9 mouse cellular contexts compared by ENCODE assay signal in genomic region chr2:33365703-33366471, GRCm38 (mm10). TPM values are rescaled to one million over a fixed set of nuclear protein-coding genes. Genes with fewer than 3 reads are reported as not detected.
DNase-seq lines count a peak whose midpoint lies in the region; ATAC-seq and TF ChIP-seq lines count a peak whose summit lies in the region.
"Had no signal": no experiment of that assay in that cellular context is flagged by ENCODE, and none has a peak within 500 bp of the region (broad histone marks: within the 10 kb centered on the region; RNA-seq: fewer than 3 reads in every experiment).

No protein-coding gene starts in this region.

- DNase-seq in forebrain, embryonic 10.5 days (ENCODE audit: extremely low spot score, low spot score) = no peak
- DNase-seq in left cerebral cortex, postnatal 4 days = peak; percentile 61
- no peak for DNase-seq in left cerebral cortex, postnatal 14 days (ENCODE audit: low spot score in 2 of 2)
- DNase-seq in thymus, postnatal 36 days = no peak
- DNase-seq in left cerebral cortex, postnatal 36 days (ENCODE audit: low spot score in 2 of 2) = no peak

- H3K4me2 ChIP-seq in forebrain, embryonic 12.5 days = no peak overlapping the region
- H3K4me2 ChIP-seq in intestine, embryonic 15.5 days (replicated peaks) = peak overlapping the region; percentile 30
- H3K4me2 ChIP-seq: embryonic facial prominence, embryonic 15.5 days had no signal

- no peak for TF ChIP-seq POLR2A in small intestine, adult 2 months (IDR thresholded peaks at IDR 0.05; ENCODE audit: low read depth, low read length)

- no peaks in the 10 kb centered on the region for H3K9me3 ChIP-seq in forebrain, embryonic 12.5 days
- H3K9me3 ChIP-seq in forebrain, embryonic 10.5 days = no peaks in the 10 kb centered on the region
- no peaks in the 10 kb centered on the region for H3K9me3 ChIP-seq in intestine, embryonic 15.5 days
- H3K9me3 ChIP-seq: embryonic facial prominence, embryonic 15.5 days had no signal

- H3K36me3 ChIP-seq in forebrain, embryonic 12.5 days (replicated peaks) = 0 out of 2 replicates have a peak, but pooled peaks cover 5% of the 10 kb centered on the region
- no peaks in the 10 kb centered on the region; the same call in 1 of the 2 replicates for H3K36me3 ChIP-seq in forebrain, embryonic 10.5 days (replicated peaks)
- H3K36me3 ChIP-seq in intestine, embryonic 15.5 days = no peaks in the 10 kb centered on the region
- no peaks in the 10 kb centered on the region; the same call in none of the 2 replicates for H3K36me3 ChIP-seq in small intestine, adult 2 months (ENCODE audit: control insufficient read depth, insufficient read depth, low read length)
- H3K36me3 ChIP-seq: embryonic facial prominence, embryonic 15.5 days had no signal

- H3K4me3 ChIP-seq in forebrain, embryonic 12.5 days (replicated peaks) = no peak overlapping the region
- H3K4me3 ChIP-seq in forebrain, embryonic 10.5 days = no peak overlapping the region
- no peak overlapping the region for H3K4me3 ChIP-seq in intestine, embryonic 15.5 days (replicated peaks)
- no peak overlapping the region for H3K4me3 ChIP-seq in small intestine, adult 2 months (ENCODE audit: low read depth, low read length)
- H3K4me3 ChIP-seq: embryonic facial prominence, embryonic 15.5 days had no signal

- H3K27ac ChIP-seq in forebrain, embryonic 12.5 days = peak overlapping the region; percentile 68
- H3K27ac ChIP-seq in forebrain, embryonic 10.5 days = no peak overlapping the region
- peak overlapping the region; percentile 81 for H3K27ac ChIP-seq in intestine, embryonic 15.5 days
- H3K27ac ChIP-seq in small intestine, adult 2 months (ENCODE audit: insufficient read depth, low read depth, low read length) = peak overlapping the region; percentile 79
- H3K27ac ChIP-seq: embryonic facial prominence, embryonic 15.5 days had no signal

- H3K4me1 ChIP-seq in forebrain, embryonic 12.5 days = peaks cover 32% of the 10 kb centered on the region
- H3K4me1 ChIP-seq in forebrain, embryonic 10.5 days = peaks cover 17% of the 10 kb centered on the region
- H3K4me1 ChIP-seq in intestine, embryonic 15.5 days (replicated peaks) = peaks cover 27% of the 10 kb centered on the region
- peaks cover 53% of the 10 kb centered on the region for H3K4me1 ChIP-seq in small intestine, adult 2 months (ENCODE audit: control insufficient read depth, insufficient read depth, insufficient read length, low read length)

- no peak for ATAC-seq in forebrain, embryonic 12.5 days (ENCODE audit: low FRiP score)
- peak; percentile 21 for ATAC-seq in intestine, embryonic 15.5 days

- no peak overlapping the region for H3K9ac ChIP-seq in forebrain, embryonic 12.5 days
- H3K9ac ChIP-seq in intestine, embryonic 15.5 days = no peak overlapping the region
- H3K9ac ChIP-seq: embryonic facial prominence, embryonic 15.5 days had no signal

- intact Hi-C loops in left cerebral cortex, postnatal 4 days (cut with DNase I) = no loop called here
- intact Hi-C loops in left cerebral cortex, postnatal 14 days (cut with DNase I) = no loop called here
- intact Hi-C loops in left cerebral cortex, postnatal 36 days (cut with DNase I) = no loop called here

- 73% methylated on average over 9 of the region's 9 CpGs for WGBS in forebrain, embryonic 12.5 days
- WGBS in forebrain, embryonic 10.5 days = 91% methylated on average over 9 of the region's 9 CpGs
- 32% methylated on average over 9 of the region's 9 CpGs for WGBS in intestine, embryonic 15.5 days
- WGBS in small intestine, adult 2 months = 27% methylated on average over 9 of the region's 9 CpGs

- TF ChIP-seq CTCF in small intestine, adult 2 months (IDR thresholded peaks at IDR 0.05; ENCODE audit: extremely low read depth, insufficient read length, insufficient replicate concordance, low read depth, low read length) = no peak

- H3K27me3 ChIP-seq in forebrain, embryonic 12.5 days = 0 out of 2 replicates have a peak, but pooled peaks cover 3% of the 10 kb centered on the region
- H3K27me3 ChIP-seq in forebrain, embryonic 10.5 days (ENCODE audit: poor library complexity, severe bottlenecking) = no peaks in the 10 kb centered on the region
- H3K27me3 ChIP-seq in intestine, embryonic 15.5 days (replicated peaks) = no peaks in the 10 kb centered on the region
- H3K27me3 ChIP-seq in small intestine, adult 2 months (ENCODE audit: control insufficient read depth, insufficient read depth, low read length) = no peaks in the 10 kb centered on the region
- H3K27me3 ChIP-seq: embryonic facial prominence, embryonic 15.5 days had no signal

RNA-seq across cellular contexts. Expression of gene Ralgps1, which starts 5.4 kb away (rescaled TPM):
- polyA plus RNA-seq in forebrain, embryonic 12.5 days (2016; fragmentation: Nextera tagmentation; extraction: Ambion mirVana) = 23.8 and 28.7 TPM in 2 replicates
- 6.2 and 6.9 TPM in 2 replicates for polyA plus RNA-seq in forebrain, embryonic 10.5 days (2016; fragmentation: Nextera tagmentation; extraction: Ambion mirVana)
- 100 to 1,000 TPM; 117 to 123 TPM for total RNA-seq in left cerebral cortex, postnatal 4 days (2021)
- total RNA-seq in left cerebral cortex, postnatal 14 days (2021) = 10 to 100 TPM; 60.3 to 64.5 TPM
- 5.5 and 6.7 TPM in 2 replicates for polyA plus RNA-seq in intestine, embryonic 15.5 days (2015; fragmentation: Nextera tagmentation; extraction: Ambion mirVana)
- 4.5 and 9.5 TPM in 2 replicates for polyA plus RNA-seq in small intestine, adult 2 months (2012; rRNA removed)
- 10 to 100 TPM; 51.5 to 71.2 TPM for total RNA-seq in left cerebral cortex, postnatal 36 days (2021)
